Mouse (Mus musculus): ENCODE data around the gene Srsf7. TPM values are rescaled to one million over a fixed set of nuclear protein-coding genes. Genes with fewer than 3 reads are reported as not detected.
A peak's percentile ranks its signal among the peaks of the same experiment; 100 is the strongest.
"Not testable (repeated sequence)": the region's sequence is repeated elsewhere in the genome, so short reads cannot be mapped to it uniquely, and the experiment has no call there.

Srsf7 gene
- polyA plus RNA-seq, 1 experiment from 2014 or later: 592 TPM

- H3K9me3 ChIP-seq (replicated peaks); H3K36me3 ChIP-seq; ATAC-seq (ENCODE audit: low FRiP score); H3K4me1 ChIP-seq; H3K27me3 ChIP-seq; H3K27ac ChIP-seq: not testable (repeated sequence)
- Histone ChIP-seq H3K4me2 (replicated peaks) (peak overlapping the region; percentile 76), H3K9ac (peak overlapping the region; percentile 65), H3K4me3 (peak overlapping the region; percentile 57)
- WGBS: 56% methylated on average over 5 of the region's 5 CpGs
Observed at GRCm38 (mm10) chr17:80225142-80225541, 18.0 kb upstream of the Srsf7 start.

- under 1% methylated on average over 33 of the region's 33 CpGs for WGBS
- H3K9ac ChIP-seq: peak within 1 kb of the TSS; percentile 65
Observed at GRCm38 (mm10) chr17:80224326-80225116, 17.4 kb upstream of the Srsf7 start, which contains the start of gene Gemin6. Gemin6 (plus strand) TSS chr17:80224441.

GRCm38 (mm10) chr17:80223829-80224228 lies 16.7 kb upstream of the Srsf7 start:
- H3K9me3 ChIP-seq (replicated peaks): no peaks in the 10 kb centered on the region
- peak overlapping the region; percentile 81; the same call in 1 of the 2 replicates for H3K27ac ChIP-seq
- 11% methylated on average over 9 of the region's 9 CpGs for WGBS
- H3K27me3 ChIP-seq: no peaks in the 10 kb centered on the region
- peak overlapping the region; percentile 65; the same call in 1 of the 2 replicates for H3K9ac ChIP-seq
- H3K4me3 ChIP-seq: peak overlapping the region; percentile 57
- peaks cover 5% of the 10 kb centered on the region for H3K4me1 ChIP-seq
- H3K36me3 ChIP-seq: peaks cover 3% of the 10 kb centered on the region; the same call in 1 of the 2 replicates
- peak; percentile 64 for ATAC-seq (ENCODE audit: low FRiP score)
- peak overlapping the region; percentile 76 for H3K4me2 ChIP-seq (replicated peaks)

More at GRCm38 (mm10) chr17:80224326-80225116, 17.4 kb upstream of the Srsf7 start, which contains the start of gene Gemin6:
- H3K4me2 ChIP-seq (replicated peaks): peak within 1 kb of the TSS; percentile 76
- H3K27ac ChIP-seq: peak within 1 kb of the TSS; percentile 81
- H3K4me1 ChIP-seq: peaks cover 7% of the 10 kb centered on the region
- peaks cover 9% of the 10 kb centered on the region; the same call in 1 of the 2 replicates for H3K36me3 ChIP-seq
- H3K27me3 ChIP-seq: no peaks in the 10 kb centered on the region
- ATAC-seq (ENCODE audit: low FRiP score): peak; percentile 98
- H3K4me3 ChIP-seq: peak within 1 kb of the TSS; percentile 57
- no peaks in the 10 kb centered on the region for H3K9me3 ChIP-seq (replicated peaks)

- H3K4me1 ChIP-seq: peaks cover 5% of the 10 kb centered on the region
- H3K27me3 ChIP-seq: no peaks in the 10 kb centered on the region
- no peaks in the 10 kb centered on the region for H3K9me3 ChIP-seq (replicated peaks)
- ATAC-seq (ENCODE audit: low FRiP score): no peak
- no peaks in the 10 kb centered on the region for H3K36me3 ChIP-seq
- no peak overlapping the region for H3K9ac ChIP-seq
- H3K27ac ChIP-seq: no peak overlapping the region
- H3K4me3 ChIP-seq: no peak overlapping the region
- WGBS: 62% methylated on average over 3 of the region's 3 CpGs
- no peak overlapping the region for H3K4me2 ChIP-seq (replicated peaks)
Observed at GRCm38 (mm10) chr17:80221890-80222628, 15.0 kb upstream of the Srsf7 start.

GRCm38 (mm10) chr17:80221202-80221601 lies 14.1 kb upstream of the Srsf7 start:
- no peaks in the 10 kb centered on the region for H3K9me3 ChIP-seq (replicated peaks)
- H3K36me3 ChIP-seq: no peaks in the 10 kb centered on the region
- no peak overlapping the region for H3K4me3 ChIP-seq
- no peak overlapping the region for H3K4me2 ChIP-seq (replicated peaks)
- H3K27me3 ChIP-seq: no peaks in the 10 kb centered on the region
- H3K27ac ChIP-seq: no peak overlapping the region
- peaks cover 5% of the 10 kb centered on the region for H3K4me1 ChIP-seq
- no peak overlapping the region for H3K9ac ChIP-seq
- 74% methylated on average over 9 of the region's 9 CpGs for WGBS
- no peak for ATAC-seq (ENCODE audit: low FRiP score)

- no peak overlapping the region for H3K27ac ChIP-seq
- no peak overlapping the region for H3K4me3 ChIP-seq
- no peak for ATAC-seq (ENCODE audit: low FRiP score)
- H3K4me1 ChIP-seq: peaks cover 4% of the 10 kb centered on the region
- no peaks in the 10 kb centered on the region for H3K9me3 ChIP-seq (replicated peaks)
- H3K27me3 ChIP-seq: no peaks in the 10 kb centered on the region
- no peak overlapping the region for H3K9ac ChIP-seq
- no peak overlapping the region for H3K4me2 ChIP-seq (replicated peaks)
- WGBS: 66% methylated on average over 2 of the region's 2 CpGs
- H3K36me3 ChIP-seq: no peaks in the 10 kb centered on the region
Observed at GRCm38 (mm10) chr17:80220131-80220530, 13.0 kb upstream of the Srsf7 start.

GRCm38 (mm10) chr17:80213998-80214397 lies 6.9 kb upstream of the Srsf7 start:
- not testable (repeated sequence) for H3K4me1 ChIP-seq; H3K27ac ChIP-seq; H3K36me3 ChIP-seq; H3K4me3 ChIP-seq; H3K4me2 ChIP-seq (replicated peaks); H3K27me3 ChIP-seq; H3K9me3 ChIP-seq (replicated peaks); ATAC-seq (ENCODE audit: low FRiP score); H3K9ac ChIP-seq
- 90% methylated on average over 4 of the region's 4 CpGs for WGBS

- Histone ChIP-seq H3K9me3 (replicated peaks) (no peaks in the 10 kb centered on the region), H3K27me3 (no peaks in the 10 kb centered on the region), H3K4me2 (replicated peaks) (peak overlapping the region; percentile 87), H3K27ac (peak overlapping the region; percentile 99), H3K4me3 (peak overlapping the region; percentile 87), H3K9ac (peak overlapping the region; percentile 97), H3K36me3 (peaks cover 31% of the 10 kb centered on the region), H3K4me1 (peaks cover 11% of the 10 kb centered on the region; the same call in 1 of the 2 replicates)
- ATAC-seq (ENCODE audit: low FRiP score): peak; percentile 73
- WGBS: under 1% methylated on average over 36 of the region's 36 CpGs
Observed at GRCm38 (mm10) chr17:80206301-80206670, 821 bp downstream of the Srsf7 start.

- H3K4me1 ChIP-seq: peaks cover 11% of the 10 kb centered on the region; the same call in 1 of the 2 replicates
- peak overlapping the region; percentile 87 for H3K4me3 ChIP-seq
- H3K27ac ChIP-seq: 0 out of 2 replicates have a peak overlapping the region, but pooled peaks have one; percentile 99
- ATAC-seq (ENCODE audit: low FRiP score): no peak
- no peaks in the 10 kb centered on the region for H3K27me3 ChIP-seq
- peak overlapping the region; percentile 97 for H3K9ac ChIP-seq
- peak overlapping the region; percentile 87 for H3K4me2 ChIP-seq (replicated peaks)
- 33% methylated on average over 5 of the region's 5 CpGs for WGBS
- H3K36me3 ChIP-seq: peaks cover 31% of the 10 kb centered on the region
- H3K9me3 ChIP-seq (replicated peaks): no peaks in the 10 kb centered on the region
Observed at GRCm38 (mm10) chr17:80205657-80206056, 1.4 kb downstream of the Srsf7 start.

GRCm38 (mm10) chr17:80199160-80199778 lies 7.8 kb downstream of the Srsf7 start:
- Histone ChIP-seq H3K9me3 (replicated peaks) (no peaks in the 10 kb centered on the region), H3K9ac (no peak overlapping the region), H3K36me3 (peaks cover 69% of the 10 kb centered on the region), H3K4me1 (0 out of 2 replicates have a peak, but pooled peaks cover 3% of the 10 kb centered on the region), H3K27ac (no peak overlapping the region), H3K4me3 (no peak overlapping the region), H3K4me2 (replicated peaks) (no peak overlapping the region), H3K27me3 (no peaks in the 10 kb centered on the region)
- 0 out of 2 replicates have a peak, but pooled peaks have one; percentile 35 for ATAC-seq (ENCODE audit: low FRiP score)
- 94% methylated on average over 3 of the region's 3 CpGs for WGBS

GRCm38 (mm10) chr17:80193075-80193474 lies 14.0 kb downstream of the Srsf7 start:
- H3K9ac ChIP-seq: no peak overlapping the region
- H3K4me1 ChIP-seq: no peaks in the 10 kb centered on the region
- no peaks in the 10 kb centered on the region for H3K9me3 ChIP-seq (replicated peaks)
- peaks cover 34% of the 10 kb centered on the region for H3K36me3 ChIP-seq
- H3K27ac ChIP-seq: no peak overlapping the region
- ATAC-seq (ENCODE audit: low FRiP score): no peak
- no peaks in the 10 kb centered on the region for H3K27me3 ChIP-seq
- no peak overlapping the region for H3K4me2 ChIP-seq (replicated peaks)
- WGBS: 69% methylated on average over 5 of the region's 5 CpGs
- no peak overlapping the region for H3K4me3 ChIP-seq

GRCm38 (mm10) chr17:80183615-80184014 lies 23.5 kb downstream of the Srsf7 start:
- H3K27me3 ChIP-seq: no peaks in the 10 kb centered on the region
- no peak for ATAC-seq (ENCODE audit: low FRiP score)
- H3K36me3 ChIP-seq: no peaks in the 10 kb centered on the region
- 84% methylated on average over 10 of the region's 10 CpGs for WGBS
- H3K9me3 ChIP-seq (replicated peaks): no peaks in the 10 kb centered on the region; the same call in 1 of the 2 replicates
- H3K4me3 ChIP-seq: no peak overlapping the region
- no peak overlapping the region for H3K4me2 ChIP-seq (replicated peaks)
- H3K4me1 ChIP-seq: no peaks in the 10 kb centered on the region
- H3K9ac ChIP-seq: no peak overlapping the region
- no peak overlapping the region for H3K27ac ChIP-seq
